Mouse (Mus musculus): ENCODE measurements at regions not wholly inside any gene's neighbourhood (a gene's known extent, or its start where the extent isn't known, plus 50 kb on each side); places are given as distances from the start of the nearest gene placed in this dataset.

DNA sequence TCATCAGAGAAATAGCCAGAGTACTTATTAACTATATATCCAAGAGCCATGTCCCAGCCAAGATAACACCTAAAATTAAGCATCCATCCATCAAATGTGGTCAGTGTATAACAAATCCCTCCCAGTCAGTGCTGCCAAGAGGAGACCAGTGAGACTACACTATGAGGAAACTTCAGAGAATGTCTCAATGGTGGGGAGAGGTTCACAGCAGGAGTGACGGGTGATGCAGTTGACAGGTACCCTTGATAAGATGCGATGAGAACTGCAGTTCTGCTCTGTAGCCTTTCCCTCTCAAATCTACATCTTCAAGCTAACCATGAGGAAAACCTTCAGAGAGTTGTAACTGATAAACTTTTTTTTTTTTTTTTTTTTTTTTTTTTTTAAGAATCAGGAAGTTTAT, 470.3 kb downstream of the Fat4 start:
- ATAC-seq (ENCODE audit: insufficient number of reproducible peaks, low FRiP score, low TSS enrichment), result no peak

DNA sequence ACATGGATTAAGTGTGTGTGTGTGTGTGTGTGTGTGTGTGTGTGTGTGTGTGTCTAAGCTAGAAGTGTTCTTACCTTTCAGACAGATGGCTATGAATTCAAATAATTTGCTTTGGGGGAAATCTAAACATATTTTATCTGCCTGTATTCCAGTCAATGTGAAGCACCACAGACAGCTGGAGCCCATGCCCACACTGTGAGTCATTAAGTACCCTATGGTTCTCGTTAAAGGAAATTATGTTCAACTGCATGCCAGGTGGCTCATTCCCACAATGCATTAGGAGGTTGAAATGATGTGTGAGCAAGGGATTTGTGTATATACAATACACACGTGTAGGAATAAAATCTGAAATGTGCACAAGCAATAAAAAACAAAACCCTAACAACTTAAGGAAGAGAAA, 473.5 kb downstream of the Fat4 start:
- ATAC-seq (ENCODE audit: insufficient number of reproducible peaks, low FRiP score, low TSS enrichment), result no peak

DNA sequence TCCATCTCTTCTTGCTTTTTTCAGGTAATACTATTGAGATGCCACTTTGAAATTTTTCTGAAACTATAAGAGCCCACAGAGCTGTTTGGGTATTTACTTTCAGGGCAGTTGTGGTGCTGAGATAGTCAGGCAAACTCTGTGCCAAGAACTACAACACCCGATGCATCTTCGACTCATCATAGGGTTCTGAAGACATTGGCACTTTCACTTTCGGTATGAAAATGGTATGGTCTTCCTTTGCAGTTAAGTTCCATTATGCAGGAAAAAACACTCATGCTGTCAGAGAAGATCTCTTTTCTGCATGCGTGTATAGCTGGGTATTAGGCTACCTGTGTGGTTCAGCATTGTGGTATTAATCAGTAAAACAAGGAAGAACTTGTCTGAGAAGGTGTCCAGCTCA, 484.2 kb downstream of the Fat4 start:
- no peak for ATAC-seq (ENCODE audit: insufficient number of reproducible peaks, low FRiP score, low TSS enrichment)

DNA sequence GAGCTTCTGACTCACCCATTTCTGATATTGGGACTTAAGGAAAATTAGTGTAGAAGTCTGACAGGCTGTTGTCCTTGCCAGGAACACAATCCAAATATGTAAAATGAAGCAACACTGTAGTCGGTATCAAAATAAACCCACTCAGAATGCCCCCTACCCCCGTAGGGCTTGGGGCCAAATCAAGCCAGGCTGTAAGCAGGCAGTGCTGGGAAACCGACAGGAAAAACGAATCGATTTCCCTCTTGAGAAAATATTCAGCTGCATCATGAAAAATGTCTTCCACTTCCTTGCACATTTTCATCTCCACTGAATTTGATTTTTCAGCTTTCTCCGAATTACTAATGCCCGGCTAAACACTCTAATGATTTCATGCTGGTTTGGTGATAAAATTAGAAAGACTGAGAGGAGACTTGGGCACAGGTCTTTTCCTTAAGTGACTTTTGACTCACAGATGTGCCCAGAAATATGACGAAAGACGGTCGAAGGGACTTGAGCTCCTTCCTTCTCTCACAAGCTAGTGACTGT, 485.7 kb downstream of the Fat4 start:
- no peak for ATAC-seq (ENCODE audit: insufficient number of reproducible peaks, low FRiP score, low TSS enrichment)

DNA sequence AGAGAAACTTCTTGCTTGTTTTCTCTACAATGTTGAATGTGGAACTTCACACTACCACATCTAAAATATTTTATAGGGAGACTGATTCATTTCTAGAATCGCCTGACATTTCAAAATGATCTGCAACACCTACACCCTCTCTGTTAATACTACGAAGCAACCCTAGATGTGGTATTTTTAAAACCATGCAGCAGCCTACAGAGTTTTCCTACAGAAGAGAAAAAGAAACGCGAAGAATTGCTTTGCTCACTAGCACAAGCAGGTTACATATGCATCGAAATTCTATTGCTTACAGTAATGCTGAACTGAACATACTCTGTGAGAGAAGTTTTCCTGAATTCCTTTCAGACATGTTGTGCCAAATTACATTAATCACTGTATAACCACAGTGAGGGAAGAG, 488.7 kb downstream of the Fat4 start:
- ATAC-seq (ENCODE audit: insufficient number of reproducible peaks, low FRiP score, low TSS enrichment), result no peak

- ATAC-seq (ENCODE audit: insufficient number of reproducible peaks, low FRiP score, low TSS enrichment), result no peak
These were observed 501.8 kb downstream of the Fat4 start for GRCm38 (mm10) chr3:39388491-39388890.

GRCm38 (mm10) chr3:39390442-39390841, 503.7 kb downstream of the Fat4 start:
- ATAC-seq (ENCODE audit: insufficient number of reproducible peaks, low FRiP score, low TSS enrichment), result no peak

GRCm38 (mm10) chr3:39392053-39392452, 505.3 kb downstream of the Fat4 start:
- ATAC-seq (ENCODE audit: insufficient number of reproducible peaks, low FRiP score, low TSS enrichment), result no peak

GRCm38 (mm10) chr3:39396672-39397071, 509.9 kb downstream of the Fat4 start:
- no peak for ATAC-seq (ENCODE audit: insufficient number of reproducible peaks, low FRiP score, low TSS enrichment)

DNA sequence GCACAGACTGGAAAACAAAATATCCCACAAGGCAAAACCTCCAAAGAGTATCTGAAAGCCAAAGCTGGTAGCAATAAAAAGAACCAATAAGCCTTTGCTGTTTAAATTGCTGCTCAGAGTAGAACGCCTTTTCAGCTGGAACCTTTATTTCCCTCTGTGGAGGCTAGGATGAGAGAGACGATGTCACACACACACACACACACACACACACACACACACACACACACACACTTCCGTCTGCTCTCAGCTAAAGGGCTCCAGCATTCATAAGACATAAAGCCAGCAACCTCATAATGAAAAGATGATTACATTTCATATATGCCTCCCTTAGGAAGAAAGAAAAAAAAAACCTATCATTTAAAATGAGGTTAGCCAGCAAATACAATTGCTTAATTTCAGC, 510.5 kb downstream of the Fat4 start:
- no peak for ATAC-seq (ENCODE audit: insufficient number of reproducible peaks, low FRiP score, low TSS enrichment)

DNA sequence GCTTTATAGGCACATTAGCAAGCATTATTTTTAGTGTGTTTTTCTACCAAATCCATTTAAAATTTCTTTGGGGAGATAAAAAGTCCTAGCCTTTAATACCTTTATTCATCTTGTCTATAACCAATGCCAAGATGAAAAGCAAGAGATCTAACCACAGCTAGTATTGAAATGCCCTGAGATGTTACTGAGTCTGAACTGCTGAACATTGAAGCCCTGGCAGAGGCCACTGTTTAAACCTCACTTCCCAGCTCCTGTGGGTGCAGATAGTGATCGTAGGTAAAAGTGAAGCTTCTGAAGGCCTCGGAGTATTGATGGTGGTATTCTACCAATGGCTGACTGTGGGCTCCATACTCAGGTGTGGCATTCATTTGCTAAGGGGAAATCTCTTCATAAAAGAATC, 510.9 kb downstream of the Fat4 start:
- no peak for ATAC-seq (ENCODE audit: insufficient number of reproducible peaks, low FRiP score, low TSS enrichment)

DNA sequence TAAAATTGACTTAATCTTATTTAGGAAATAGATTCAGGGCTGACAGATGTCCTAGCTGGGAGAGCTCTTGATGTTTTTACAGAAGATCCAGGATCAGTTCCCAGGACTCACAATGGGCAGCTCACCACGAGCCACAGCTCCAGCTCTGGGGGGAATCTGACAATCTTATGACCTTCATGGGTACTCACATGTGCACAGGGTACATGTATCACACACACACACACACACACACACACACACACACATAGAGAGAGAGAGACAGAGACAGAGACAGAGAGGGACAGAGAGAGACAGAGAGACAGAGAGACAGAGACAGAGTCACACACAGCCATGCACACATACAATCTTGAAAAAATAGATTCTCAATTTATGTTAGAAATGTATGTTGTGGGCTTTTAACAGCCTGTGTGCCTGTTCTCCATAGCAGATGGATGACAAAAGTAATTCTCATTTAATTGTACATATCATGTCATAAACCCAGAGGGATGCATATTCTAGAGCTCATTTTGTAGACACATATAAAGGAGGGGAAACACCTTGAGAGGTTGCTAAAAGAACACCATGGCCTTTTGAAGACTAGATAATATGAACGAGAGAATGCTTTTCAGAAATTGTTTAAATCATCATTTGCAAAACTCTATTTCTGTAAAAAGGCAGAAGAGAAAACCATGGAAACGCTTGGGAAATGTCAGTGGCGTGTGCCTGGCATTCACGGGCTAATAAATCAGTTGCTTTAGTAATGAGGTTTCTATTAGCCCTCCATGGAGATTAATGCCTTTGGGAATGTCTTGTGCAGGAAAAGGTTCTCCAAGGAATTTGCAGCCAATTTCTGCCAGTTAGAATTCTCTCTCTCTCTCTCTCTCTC, 538.3 kb downstream of the Fat4 start:
- ATAC-seq (ENCODE audit: insufficient number of reproducible peaks, low FRiP score, low TSS enrichment), result no peak

- no peak for ATAC-seq (ENCODE audit: insufficient number of reproducible peaks, low FRiP score, low TSS enrichment)
These were observed 538.9 kb downstream of the Fat4 start for GRCm38 (mm10) chr3:39425643-39426016.

- ATAC-seq (ENCODE audit: insufficient number of reproducible peaks, low FRiP score, low TSS enrichment), result no peak
These were observed 556.6 kb downstream of the Fat4 start for GRCm38 (mm10) chr3:39443328-39443727.

DNA sequence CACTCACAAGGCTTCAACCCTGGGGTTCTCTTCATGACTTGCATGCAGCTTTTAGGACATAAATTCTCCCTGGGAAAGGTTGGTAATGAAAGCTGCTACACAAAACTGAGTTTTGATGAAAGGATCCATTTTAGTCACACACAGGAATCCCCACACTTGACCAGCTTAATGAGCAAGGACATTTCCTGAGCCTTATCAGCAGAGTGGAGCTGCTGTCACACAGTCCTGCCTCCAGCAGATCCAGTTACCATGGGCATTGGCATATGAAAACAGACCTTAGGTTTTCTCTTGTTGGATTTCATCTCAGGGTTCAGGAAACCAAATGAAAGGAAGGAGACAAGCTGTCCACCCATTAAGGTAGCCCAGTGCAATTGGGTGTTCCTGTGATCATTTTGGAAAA, 568.9 kb downstream of the Fat4 start:
- ATAC-seq (ENCODE audit: insufficient number of reproducible peaks, low FRiP score, low TSS enrichment), result no peak

GRCm38 (mm10) chr3:39460183-39460888, 573.6 kb downstream of the Fat4 start:
- no peak for ATAC-seq (ENCODE audit: insufficient number of reproducible peaks, low FRiP score, low TSS enrichment)

GRCm38 (mm10) chr3:39461561-39461960, 574.8 kb downstream of the Fat4 start:
- ATAC-seq (ENCODE audit: insufficient number of reproducible peaks, low FRiP score, low TSS enrichment), result no peak

- no peak for ATAC-seq (ENCODE audit: insufficient number of reproducible peaks, low FRiP score, low TSS enrichment)
These were observed 579.1 kb downstream of the Fat4 start for GRCm38 (mm10) chr3:39465811-39466210.

DNA sequence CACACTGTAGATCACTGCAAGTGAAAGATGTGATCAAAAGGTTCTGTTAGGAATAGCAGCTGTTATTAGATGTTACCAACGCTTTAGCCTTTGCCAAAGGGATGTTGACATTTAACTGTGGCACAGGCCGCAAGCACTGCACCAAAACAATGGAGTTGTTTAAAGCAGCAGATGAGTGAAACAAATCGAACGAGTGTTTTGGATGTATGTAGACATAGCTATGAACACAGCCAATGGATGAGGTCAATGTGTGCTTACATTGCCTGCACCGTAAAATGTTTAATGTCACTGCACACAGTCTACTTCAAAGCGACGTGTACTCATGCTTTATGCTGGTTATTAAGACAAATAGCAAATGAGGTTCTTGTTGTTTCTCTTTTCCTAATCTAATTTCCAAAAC, 602.7 kb downstream of the Fat4 start:
- ATAC-seq (ENCODE audit: insufficient number of reproducible peaks, low FRiP score, low TSS enrichment), result no peak

- ATAC-seq (ENCODE audit: insufficient number of reproducible peaks, low FRiP score, low TSS enrichment), result no peak
These were observed 607.6 kb downstream of the Fat4 start for GRCm38 (mm10) chr3:39494363-39494762.

- no peak for ATAC-seq (ENCODE audit: insufficient number of reproducible peaks, low FRiP score, low TSS enrichment)
These were observed 641.3 kb downstream of the Fat4 start for GRCm38 (mm10) chr3:39528087-39528486.

- ATAC-seq (ENCODE audit: insufficient number of reproducible peaks, low FRiP score, low TSS enrichment), result no peak
These were observed 650.8 kb downstream of the Fat4 start for GRCm38 (mm10) chr3:39537515-39537914.

Measured in cerebellum, adult (tissue).